Mouse (Mus musculus): ENCODE results near the gene Lrrc4b.

Gene Lrrc4b

GRCm38 (mm10) chr7:44436267-44436666 is 7.4 kb downstream of the Lrrc4b start:
- no peak for DNase-seq (ENCODE audit: low read depth, low spot score)

- no peak for DNase-seq (ENCODE audit: low read depth, low spot score)
Observed at GRCm38 (mm10) chr7:44437188-44437587, 8.4 kb downstream of the Lrrc4b start.

- no peak for DNase-seq (ENCODE audit: low read depth, low spot score)
Observed at GRCm38 (mm10) chr7:44437933-44438332, 9.1 kb downstream of the Lrrc4b start.

- no peak for DNase-seq (ENCODE audit: low read depth, low spot score)
Observed at GRCm38 (mm10) chr7:44439696-44440095, 10.9 kb downstream of the Lrrc4b start.

GRCm38 (mm10) chr7:44440479-44440878 is 11.7 kb downstream of the Lrrc4b start:
- DNase-seq (ENCODE audit: low read depth, low spot score): no peak

GRCm38 (mm10) chr7:44441180-44441579 is 12.4 kb downstream of the Lrrc4b start:
- DNase-seq (ENCODE audit: low read depth, low spot score): no peak

- no peak for DNase-seq (ENCODE audit: low read depth, low spot score)
Observed at GRCm38 (mm10) chr7:44441648-44442109, 12.9 kb downstream of the Lrrc4b start.

GRCm38 (mm10) chr7:44442407-44442821 is 13.6 kb downstream of the Lrrc4b start:
- DNase-seq (ENCODE audit: low read depth, low spot score): no peak

- no peak for DNase-seq (ENCODE audit: low read depth, low spot score)
Observed at GRCm38 (mm10) chr7:44443268-44444173, 14.7 kb downstream of the Lrrc4b start.

- no peak for DNase-seq (ENCODE audit: low read depth, low spot score)
Observed at GRCm38 (mm10) chr7:44444886-44445527, 16.2 kb downstream of the Lrrc4b start.

- DNase-seq (ENCODE audit: low read depth, low spot score): no peak
Observed at GRCm38 (mm10) chr7:44445528-44445923, 16.7 kb downstream of the Lrrc4b start.

- no peak for DNase-seq (ENCODE audit: low read depth, low spot score)
Observed at GRCm38 (mm10) chr7:44446070-44446855, 17.4 kb downstream of the Lrrc4b start.

GRCm38 (mm10) chr7:44453256-44453655 is 24.4 kb downstream of the Lrrc4b start:
- no peak for DNase-seq (ENCODE audit: low read depth, low spot score)

- no peak for DNase-seq (ENCODE audit: low read depth, low spot score)
Observed at GRCm38 (mm10) chr7:44456302-44456701, 27.5 kb downstream of the Lrrc4b start.

- DNase-seq (ENCODE audit: low read depth, low spot score): no peak
Observed at GRCm38 (mm10) chr7:44460067-44460466, 31.2 kb downstream of the Lrrc4b start.

GRCm38 (mm10) chr7:44460767-44461502 is 32.1 kb downstream of the Lrrc4b start:
- no peak for DNase-seq (ENCODE audit: low read depth, low spot score)

GRCm38 (mm10) chr7:44461503-44462217 is 32.8 kb downstream of the Lrrc4b start:
- DNase-seq (ENCODE audit: low read depth, low spot score): no peak

- no peak for DNase-seq (ENCODE audit: low read depth, low spot score)
Observed at GRCm38 (mm10) chr7:44462218-44463055, 33.6 kb downstream of the Lrrc4b start.

GRCm38 (mm10) chr7:44463056-44463425 is 34.2 kb downstream of the Lrrc4b start:
- no peak for DNase-seq (ENCODE audit: low read depth, low spot score)

All from skeletal muscle tissue, adult 2 months (tissue).